Mouse (Mus musculus): ENCODE measurements around the gene Ist1. TPM values are rescaled to one million over a fixed set of nuclear protein-coding genes. Genes with fewer than 3 reads are reported as not detected.

Gene Ist1
- 36.1 and 38.3 TPM in 2 replicates for polyA plus RNA-seq (2015; fragmentation: Nextera tagmentation; extraction: Ambion mirVana)

DNA sequence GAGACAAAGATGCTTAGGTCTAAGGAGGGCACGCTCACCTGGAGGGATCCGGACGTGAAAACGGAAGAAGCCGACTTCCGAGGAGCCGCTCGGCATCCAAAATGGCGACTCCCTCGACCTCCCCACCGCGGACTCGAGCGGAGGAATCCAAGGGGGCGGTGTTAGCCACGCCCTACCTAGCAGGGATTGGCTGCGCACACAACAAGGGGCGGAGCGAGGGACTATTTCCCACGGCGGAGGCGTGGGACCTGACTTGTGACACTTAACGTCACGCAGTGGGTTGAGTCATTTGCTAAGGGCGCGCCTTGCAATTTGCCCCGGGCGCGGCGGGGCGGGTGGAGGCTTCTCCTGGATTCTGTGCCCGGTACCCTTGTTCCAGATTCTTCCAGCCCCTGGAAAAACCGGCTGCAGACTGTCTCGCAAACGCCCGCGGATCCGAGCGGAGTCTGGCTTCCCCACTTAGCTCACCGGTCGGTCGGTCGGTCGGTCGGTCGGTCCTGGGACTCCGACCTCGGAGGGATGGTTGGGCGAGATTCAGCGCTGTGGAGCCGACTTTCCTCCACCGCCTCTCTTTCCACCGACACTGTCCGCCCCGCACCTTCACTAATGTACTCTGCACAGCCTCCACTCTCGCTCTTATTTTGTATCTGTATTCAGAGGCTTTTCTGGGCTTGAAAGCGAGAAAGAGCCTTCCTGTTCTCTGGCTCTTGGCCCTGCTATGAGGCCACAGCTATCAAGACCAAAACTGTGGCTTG, at the start of gene Ist1:
Gene Ist1, minus strand, starts transcription at position 115 of the 755 bp plus-strand sequence.
- TF ChIP-seq CTCF (IDR thresholded peaks at IDR 0.05; ENCODE audit: low read depth) (peak; percentile 13; the same call in 1 of the 2 replicates), EP300 (IDR thresholded peaks at IDR 0.05; ENCODE audit: low read depth) (peak; percentile 74; the same call in 1 of the 2 replicates)
- ATAC-seq (peak; percentile 99), DNase-seq (peak; percentile 99)
- peak within 1 kb of the TSS; percentile 84 for H3K4me3 ChIP-seq (ENCODE audit: low read depth, low read length)
- H3K27ac ChIP-seq (ENCODE audit: low read depth): peak within 1 kb of the TSS; percentile 82
- no peaks in the 10 kb centered on the region for H3K9me3 ChIP-seq (ENCODE audit: low read length)
- peak within 1 kb of the TSS; percentile 86 for H3K9ac ChIP-seq (replicated peaks)
- under 1% methylated on average over 57 of the region's 57 CpGs for WGBS (ENCODE audit: insufficient replicate concordance)
- H3K36me3 ChIP-seq (replicated peaks; ENCODE audit: insufficient read depth, low read length): no peaks in the 10 kb centered on the region
- H3K4me1 ChIP-seq (ENCODE audit: insufficient read depth): peaks cover 24% of the 10 kb centered on the region
- no peaks in the 10 kb centered on the region for H3K27me3 ChIP-seq (ENCODE audit: insufficient read depth, low read length)
- H3K4me2 ChIP-seq (ENCODE audit: low read depth, low read length): peak within 1 kb of the TSS; percentile 82

- H3K27me3 ChIP-seq (ENCODE audit: insufficient read depth, low read length): no peaks in the 10 kb centered on the region
- no peak for DNase-seq
- H3K36me3 ChIP-seq (replicated peaks; ENCODE audit: insufficient read depth, low read length): peaks cover 6% of the 10 kb centered on the region
- H3K4me2 ChIP-seq (ENCODE audit: low read depth, low read length): peak overlapping the region; percentile 89
- ATAC-seq: no peak
- H3K9ac ChIP-seq (replicated peaks): peak overlapping the region; percentile 96; the same call in 1 of the 2 replicates
- H3K9me3 ChIP-seq (ENCODE audit: low read length): no peaks in the 10 kb centered on the region
- no peak overlapping the region for H3K27ac ChIP-seq (ENCODE audit: low read depth)
- H3K4me3 ChIP-seq (ENCODE audit: low read depth, low read length): peak overlapping the region; percentile 99
- 82% methylated on average over 1 of the region's 1 CpGs for WGBS (ENCODE audit: insufficient replicate concordance)
- TF ChIP-seq EP300 (IDR thresholded peaks at IDR 0.05; ENCODE audit: low read depth): no peak
- TF ChIP-seq CTCF (IDR thresholded peaks at IDR 0.05; ENCODE audit: low read depth): no peak
- peaks cover 10% of the 10 kb centered on the region for H3K4me1 ChIP-seq (ENCODE audit: insufficient read depth)
These were observed 45.0 kb upstream of the Ist1 start for GRCm38 (mm10) chr8:109738049-109738380.

- Histone ChIP-seq H3K4me1 (ENCODE audit: insufficient read depth) (peaks cover 10% of the 10 kb centered on the region), H3K4me2 (ENCODE audit: low read depth, low read length) (peak within 1 kb of the TSS; percentile 89), H3K27ac (ENCODE audit: low read depth) (peak within 1 kb of the TSS; percentile 73), H3K9me3 (ENCODE audit: low read length) (no peaks in the 10 kb centered on the region), H3K27me3 (ENCODE audit: insufficient read depth, low read length) (no peaks in the 10 kb centered on the region), H3K36me3 (replicated peaks; ENCODE audit: insufficient read depth, low read length) (peaks cover 11% of the 10 kb centered on the region), H3K9ac (replicated peaks) (peak within 1 kb of the TSS; percentile 96), H3K4me3 (ENCODE audit: low read depth, low read length) (peak within 1 kb of the TSS; percentile 99)
- no peak for TF ChIP-seq EP300 (IDR thresholded peaks at IDR 0.05; ENCODE audit: low read depth)
- TF ChIP-seq CTCF (IDR thresholded peaks at IDR 0.05; ENCODE audit: low read depth): peak; percentile 78
- under 1% methylated on average over 56 of the region's 59 CpGs for WGBS (ENCODE audit: insufficient replicate concordance)
- ATAC-seq: peak; percentile 95
- DNase-seq: peak; percentile 95
These were observed 44.4 kb upstream of the Ist1 start, which contains the start of gene Atxn1l for GRCm38 (mm10) chr8:109737237-109738048. Gene Atxn1l (minus strand): TSS chr8:109737739.

DNA sequence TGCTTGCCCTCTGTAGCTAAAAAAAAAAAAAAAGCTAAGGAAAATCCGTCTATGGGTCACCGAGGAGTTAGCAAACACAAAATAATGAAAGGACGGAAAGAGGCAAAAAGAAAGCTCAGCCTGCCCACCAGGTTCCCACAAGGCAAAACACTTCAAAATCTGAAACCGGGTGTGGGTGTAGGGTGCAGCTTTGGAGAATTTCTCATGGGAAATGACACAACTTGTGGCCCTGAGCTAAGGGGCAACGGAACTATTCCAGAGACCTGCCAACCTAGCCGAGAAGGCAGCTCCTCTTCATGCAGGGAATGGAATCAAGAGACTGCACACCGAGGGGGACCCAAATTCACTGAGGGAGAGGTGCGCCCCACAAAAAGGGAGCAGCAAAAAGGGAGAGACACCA, 43.8 kb upstream of the Ist1 start:
- no peak for TF ChIP-seq CTCF (IDR thresholded peaks at IDR 0.05; ENCODE audit: low read depth)
- TF ChIP-seq EP300 (IDR thresholded peaks at IDR 0.05; ENCODE audit: low read depth): no peak
- no peaks in the 10 kb centered on the region for H3K27me3 ChIP-seq (ENCODE audit: insufficient read depth, low read length)
- H3K4me1 ChIP-seq (ENCODE audit: insufficient read depth): peaks cover 10% of the 10 kb centered on the region
- H3K9me3 ChIP-seq (ENCODE audit: low read length): no peaks in the 10 kb centered on the region
- H3K9ac ChIP-seq (replicated peaks): peak overlapping the region; percentile 96
- DNase-seq (no peak), ATAC-seq (no peak)
- 2% methylated on average over 8 of the region's 8 CpGs for WGBS (ENCODE audit: insufficient replicate concordance)
- peak overlapping the region; percentile 89 for H3K4me2 ChIP-seq (ENCODE audit: low read depth, low read length)
- peaks cover 17% of the 10 kb centered on the region for H3K36me3 ChIP-seq (replicated peaks; ENCODE audit: insufficient read depth, low read length)
- peak overlapping the region; percentile 99 for H3K4me3 ChIP-seq (ENCODE audit: low read depth, low read length)
- H3K27ac ChIP-seq (ENCODE audit: low read depth): peak overlapping the region; percentile 73

- Histone ChIP-seq H3K4me2 (ENCODE audit: low read depth, low read length) (no peak overlapping the region), H3K4me3 (ENCODE audit: low read depth, low read length) (no peak overlapping the region), H3K9ac (replicated peaks) (no peak overlapping the region), H3K27ac (ENCODE audit: low read depth) (no peak overlapping the region), H3K9me3 (ENCODE audit: low read length) (no peaks in the 10 kb centered on the region), H3K4me1 (ENCODE audit: insufficient read depth) (peaks cover 10% of the 10 kb centered on the region), H3K36me3 (replicated peaks; ENCODE audit: insufficient read depth, low read length) (peaks cover 17% of the 10 kb centered on the region), H3K27me3 (ENCODE audit: insufficient read depth, low read length) (no peaks in the 10 kb centered on the region)
- TF ChIP-seq CTCF (IDR thresholded peaks at IDR 0.05; ENCODE audit: low read depth): no peak
- no peak for TF ChIP-seq EP300 (IDR thresholded peaks at IDR 0.05; ENCODE audit: low read depth)
- 91% methylated on average over 3 of the region's 3 CpGs for WGBS (ENCODE audit: insufficient replicate concordance)
- DNase-seq: no peak
- ATAC-seq: no peak
These were observed 41.0 kb upstream of the Ist1 start for GRCm38 (mm10) chr8:109734018-109734417.

- WGBS (ENCODE audit: insufficient replicate concordance): 70% methylated on average over 3 of the region's 3 CpGs
- DNase-seq (no peak), ATAC-seq (no peak)
- H3K4me3 ChIP-seq (ENCODE audit: low read depth, low read length): no peak overlapping the region
- no peak overlapping the region for H3K27ac ChIP-seq (ENCODE audit: low read depth)
- H3K27me3 ChIP-seq (ENCODE audit: insufficient read depth, low read length): no peaks in the 10 kb centered on the region
- H3K9ac ChIP-seq (replicated peaks): no peak overlapping the region
- H3K9me3 ChIP-seq (ENCODE audit: low read length): no peaks in the 10 kb centered on the region
- no peak for TF ChIP-seq EP300 (IDR thresholded peaks at IDR 0.05; ENCODE audit: low read depth)
- TF ChIP-seq CTCF (IDR thresholded peaks at IDR 0.05; ENCODE audit: low read depth): no peak
- peaks cover 22% of the 10 kb centered on the region for H3K36me3 ChIP-seq (replicated peaks; ENCODE audit: insufficient read depth, low read length)
- H3K4me1 ChIP-seq (ENCODE audit: insufficient read depth): peaks cover 3% of the 10 kb centered on the region
- H3K4me2 ChIP-seq (ENCODE audit: low read depth, low read length): no peak overlapping the region
These were observed 38.0 kb upstream of the Ist1 start for GRCm38 (mm10) chr8:109731012-109731411.

Measured in liver, postnatal 0 days (tissue).